Mouse (Mus musculus) thymus, postnatal 0 days (tissue): ENCODE data around the gene Igfbp7. TPM values are rescaled to one million over a fixed set of nuclear protein-coding genes. Genes with fewer than 3 reads are reported as not detected.

Experiments
- polyA plus RNA-seq: library from polyadenylated mRNA; unstranded; fragments of >200 nt; fragmentation: Nextera tagmentation; extraction: Ambion mirVana; gene quantifications from 2 replicates; pipeline ENCODE4 v1.2.1, GENCODE M21; 2015

The Igfbp7 gene
- polyA plus RNA-seq, 1 experiment from 2014 or later = 64.3 TPM

Other genes starting within 250 kb of the Igfbp7 start
- 1.3 and 1.4 TPM in 2 replicates for gene Spink2, start 196.6 kb downstream of the Igfbp7 start, polyA plus RNA-seq
- gene Rest, start 142.6 kb downstream of the Igfbp7 start, polyA plus RNA-seq = 32.4 and 37.4 TPM in 2 replicates
- gene Noa1, start 98.0 kb downstream of the Igfbp7 start, polyA plus RNA-seq = 35.9 and 36.2 TPM in 2 replicates
- gene Polr2b, start 97.9 kb downstream of the Igfbp7 start, polyA plus RNA-seq = 56.5 and 56.9 TPM in 2 replicates